ENCODE assay signal across 7 mouse cellular contexts in the genomic region with DNA sequence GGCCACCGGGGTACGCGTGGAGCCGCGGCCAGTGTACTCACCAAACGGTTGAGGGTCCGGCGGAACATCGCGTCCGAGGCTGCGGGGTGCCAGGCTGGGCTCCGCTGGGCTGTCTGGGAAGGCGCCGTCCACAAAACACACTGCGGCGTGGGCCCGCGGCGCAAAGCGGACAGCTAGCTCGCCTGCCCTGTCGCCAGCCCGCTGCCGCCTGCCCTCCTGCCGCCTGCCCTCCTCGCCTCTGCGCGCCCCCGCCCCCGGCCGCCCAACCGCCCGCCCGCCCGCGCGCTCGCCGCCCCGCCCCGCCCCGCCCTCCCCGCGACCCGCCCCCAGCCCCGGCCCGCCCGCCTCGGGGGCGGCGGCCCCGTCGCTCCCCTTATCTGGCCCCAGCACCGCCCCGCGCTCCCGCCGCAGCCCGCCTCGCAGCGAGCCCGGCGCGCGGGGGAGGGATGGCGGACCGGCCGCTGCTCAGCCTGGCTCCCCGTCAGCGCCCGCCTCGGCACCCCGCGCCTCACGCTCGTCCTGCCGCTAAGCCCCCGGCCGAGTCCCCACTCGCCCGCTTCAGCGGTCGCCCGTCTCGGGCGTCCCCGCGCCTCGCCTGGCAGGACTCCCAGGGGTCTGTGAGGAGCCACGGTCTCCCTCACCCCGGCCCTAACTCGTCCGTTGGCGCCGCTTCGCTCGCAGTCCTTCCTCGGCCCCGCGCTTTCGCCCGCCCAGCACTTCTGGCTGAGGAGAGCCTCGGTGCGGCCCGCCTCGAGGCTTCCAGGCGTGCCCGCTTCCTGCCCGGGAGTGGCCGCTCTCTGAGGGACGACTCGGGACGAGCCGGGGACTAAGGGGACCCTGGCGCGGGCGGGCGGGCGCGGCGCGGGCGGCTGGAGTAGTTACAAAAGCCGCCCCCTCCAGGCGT.
DNase-seq lines count a peak whose midpoint lies in the region; ATAC-seq lines count a peak whose summit lies in the region.

No protein-coding gene starts in this region.

- WGBS in intestine, embryonic 14.5 days = 10% methylated on average over 71 of the region's 126 CpGs
- WGBS in limb, embryonic 11.5 days = 13% methylated on average over 34 of the region's 126 CpGs
- 16% methylated on average over 71 of the region's 126 CpGs for WGBS in midbrain, embryonic 13.5 days

- peak overlapping the region; percentile 95 for H3K27ac ChIP-seq in intestine, embryonic 14.5 days (ENCODE audit: low read depth)
- peak overlapping the region; percentile 90 for H3K27ac ChIP-seq in limb, embryonic 11.5 days (replicated peaks; ENCODE audit: low read depth, low read length)
- H3K27ac ChIP-seq in midbrain, embryonic 13.5 days = peak overlapping the region; percentile 95

- intact Hi-C loops in gastrocnemius, postnatal 14 days (cut with DNase I; ENCODE audit: low total_unique reads) = loop anchor here (10.0 kb wide), 1 partner anchor 389 kb away; no protein-coding TSS in a partner anchor

- H3K36me3 ChIP-seq in intestine, embryonic 14.5 days (ENCODE audit: control insufficient read depth, insufficient read depth, low read length) = no peaks in the 10 kb centered on the region
- H3K36me3 ChIP-seq in limb, embryonic 11.5 days (ENCODE audit: control insufficient read depth, insufficient read depth, low read length) = no peaks in the 10 kb centered on the region
- no peaks in the 10 kb centered on the region for H3K36me3 ChIP-seq in midbrain, embryonic 13.5 days

- no peaks in the 10 kb centered on the region for H3K27me3 ChIP-seq in intestine, embryonic 14.5 days (replicated peaks; ENCODE audit: control insufficient read depth, insufficient read depth, low read length)
- H3K27me3 ChIP-seq in limb, embryonic 11.5 days (ENCODE audit: control insufficient read depth, insufficient read depth, low read length) = peaks cover 3% of the 10 kb centered on the region; the same call in 1 of the 2 replicates
- H3K27me3 ChIP-seq in midbrain, embryonic 13.5 days = no peaks in the 10 kb centered on the region

- DNase-seq in adrenal gland, adult 8-10 months = peak; percentile 35
- peak; percentile 56 for DNase-seq in embryo, embryonic 10 days (ENCODE audit: low spot score)
- DNase-seq in gastrocnemius, postnatal 14 days = peak; percentile 72
- peak; percentile 87 for DNase-seq in intestine, embryonic 14.5 days (ENCODE audit: low spot score)
- DNase-seq in limb, embryonic 11.5 days (ENCODE audit: low spot score) = peak; percentile 62
- DNase-seq in spleen, adult 18-20 months = peak; percentile 58 to 62

- no peaks in the 10 kb centered on the region for H3K9me3 ChIP-seq in intestine, embryonic 14.5 days (ENCODE audit: control insufficient read depth, low read length)
- H3K9me3 ChIP-seq in limb, embryonic 11.5 days (ENCODE audit: control insufficient read depth, low read length) = no peaks in the 10 kb centered on the region
- H3K9me3 ChIP-seq in midbrain, embryonic 13.5 days = no peaks in the 10 kb centered on the region

- peak; percentile 86 for ATAC-seq in intestine, embryonic 14.5 days (replicated peaks; ENCODE audit: low FRiP score, low TSS enrichment, low read depth)
- ATAC-seq in limb, embryonic 11.5 days (ENCODE audit: insufficient number of reproducible peaks, low FRiP score, low TSS enrichment, low read depth) = peak; percentile 84
- peak; percentile 87 for ATAC-seq in midbrain, embryonic 13.5 days

- peak overlapping the region; percentile 87 for H3K9ac ChIP-seq in intestine, embryonic 14.5 days (ENCODE audit: low read length)
- H3K9ac ChIP-seq in limb, embryonic 11.5 days (ENCODE audit: low read length) = peak overlapping the region; percentile 92
- H3K9ac ChIP-seq in midbrain, embryonic 13.5 days (replicated peaks) = peak overlapping the region; percentile 83

- H3K4me3 ChIP-seq in intestine, embryonic 14.5 days (ENCODE audit: low read depth, low read length) = peak overlapping the region; percentile 55
- H3K4me3 ChIP-seq in limb, embryonic 11.5 days (ENCODE audit: low read depth, low read length) = peak overlapping the region; percentile 57
- peak overlapping the region; percentile 68 for H3K4me3 ChIP-seq in midbrain, embryonic 13.5 days (replicated peaks)

- peak overlapping the region; percentile 55 for H3K4me2 ChIP-seq in intestine, embryonic 14.5 days (ENCODE audit: low read length)
- peak overlapping the region; percentile 59 for H3K4me2 ChIP-seq in limb, embryonic 11.5 days (ENCODE audit: low read depth, severe bottlenecking)
- peak overlapping the region; percentile 64 for H3K4me2 ChIP-seq in midbrain, embryonic 13.5 days (replicated peaks)

- no peaks in the 10 kb centered on the region for H3K4me1 ChIP-seq in intestine, embryonic 14.5 days (replicated peaks; ENCODE audit: control insufficient read depth, insufficient read depth, low read length)
- no peaks in the 10 kb centered on the region for H3K4me1 ChIP-seq in limb, embryonic 11.5 days (ENCODE audit: control insufficient read depth, insufficient read depth, low read length)
- peaks cover 14% of the 10 kb centered on the region for H3K4me1 ChIP-seq in midbrain, embryonic 13.5 days (replicated peaks)

Comparison
In these comparisons a context has a peak if more than half of its experiments do, and no peak if none do; other contexts are left out.
1. Peak in every context shown above with its lines: DNase-seq, ATAC-seq, H3K4me3 ChIP-seq and H3K27ac ChIP-seq.
2. DNase-seq: peak in every context shown above with its lines; median percentile 87 in intestine, embryonic 14.5 days; 72 in gastrocnemius, postnatal 14 days; 62 in limb, embryonic 11.5 days; 60 in spleen, adult 18-20 months; 56 in embryo, embryonic 10 days; 35 in adrenal gland, adult 8-10 months.